Mouse (Mus musculus) cerebellum, adult 2 months (tissue): Measurements from ENCODE around the gene Rfx4. TPM values are rescaled to one million over a fixed set of nuclear protein-coding genes. Genes with fewer than 3 reads are reported as not detected.
A peak's percentile ranks its signal among the peaks of the same experiment; 100 is the strongest.

Source experiments
- DNase-seq, 2 experiments: peaks; one replicate each; pipeline ENCODE4 v3.0.0; 2021
- H3K27ac ChIP-seq: fragments of 200-500 bp; 2 replicates; pipeline ENCODE4 v1.5.1; 2012; ENCODE audit warnings: low read length, control low read depth, inconsistent platforms; ENCODE audit not compliant: insufficient read depth
- H3K27me3 ChIP-seq: fragments of 200-500 bp; 2 replicates; pipeline ENCODE4 v1.6.1; 2012; ENCODE audit warnings: inconsistent platforms, mild to moderate bottlenecking, low read length, moderate library complexity; ENCODE audit not compliant: control insufficient read depth, insufficient read depth
- H3K4me1 ChIP-seq: fragments of 200-500 bp; 2 replicates; pipeline ENCODE4 v1.6.1; 2011; ENCODE audit warnings: low read length; ENCODE audit not compliant: control insufficient read depth, insufficient read depth
- H3K4me3 ChIP-seq: fragments of 200-500 bp; replicated peaks from 2 replicates; pipeline ENCODE3; 2011; ENCODE audit warnings: mild to moderate bottlenecking, low read depth, low read length, control low read depth; ENCODE audit not compliant: insufficient read depth
- CTCF ChIP-seq: fragments of 200-500 bp; IDR thresholded peaks from 2 replicates; pipeline ENCODE4 v1.5.1; 2011; ENCODE audit warnings: low read depth, mild to moderate bottlenecking, control low read depth, low read length, moderate library complexity, borderline replicate concordance; ENCODE audit not compliant: insufficient read depth
- POLR2A ChIP-seq: fragments of 200-500 bp; IDR thresholded peaks from 2 replicates; pipeline ENCODE4 v1.6.1; 2011; ENCODE audit warnings: low read length, control low read depth, borderline replicate concordance; ENCODE audit not compliant: insufficient read depth
- WGBS: fragments of 180-500 bp; shearing (Covaris S2); methylation state at CpG from one replicate; pipeline ENCODE4 v1.1.7; 2018; 5-methylcytosine and 5-hydroxymethylcytosine counted together
- polyA plus RNA-seq: library from polyadenylated mRNA; depleted of rRNA; stranded (reverse); fragments of >200 nt; gene quantifications from 2 replicates; pipeline ENCODE4 v1.2.3, GENCODE M21; 2012

Gene Rfx4
- polyA plus RNA-seq, 1 experiment, result 16.9 TPM

GRCm38 (mm10) chr10:84785339-84785738 lies 29.5 kb downstream of the Rfx4 start:
- TF ChIP-seq CTCF (no peak), POLR2A (no peak)
- WGBS, result 51% methylated on average over 4 of the region's 4 CpGs

DNA sequence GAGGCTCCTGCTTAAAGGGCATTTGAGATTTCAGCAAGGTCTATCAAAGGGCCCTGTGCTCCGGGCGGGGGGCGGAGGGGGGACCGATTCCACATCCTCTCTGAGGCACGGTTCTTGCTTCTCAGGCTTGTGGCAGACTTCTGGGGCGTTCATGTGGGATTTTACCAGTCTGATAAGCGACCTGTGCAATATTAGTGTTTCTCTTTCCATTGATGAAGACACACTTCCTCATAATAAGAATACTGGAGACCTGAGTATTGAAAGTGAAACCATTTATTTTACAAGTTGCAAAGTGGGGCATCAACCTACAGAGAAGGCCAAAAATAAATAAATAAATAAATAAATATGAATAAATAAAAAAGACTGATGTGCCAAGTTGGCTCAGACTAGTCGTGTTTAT lies 34.5 kb downstream of the Rfx4 start:
- no peak for DNase-seq
- H3K27ac ChIP-seq, result no peak overlapping the region
- 79% methylated on average over 8 of the region's 8 CpGs for WGBS
- TF ChIP-seq CTCF, result no peak
- no peak for TF ChIP-seq POLR2A
- no peak overlapping the region for H3K4me3 ChIP-seq
- H3K27me3 ChIP-seq, result no peaks in the 10 kb centered on the region
- H3K4me1 ChIP-seq, result no peaks in the 10 kb centered on the region

More at GRCm38 (mm10) chr10:84785339-84785738, 29.5 kb downstream of the Rfx4 start:
- no peaks in the 10 kb centered on the region for H3K4me1 ChIP-seq
- H3K27ac ChIP-seq, result no peak overlapping the region
- no peaks in the 10 kb centered on the region for H3K27me3 ChIP-seq
- H3K4me3 ChIP-seq, result no peak overlapping the region
- no peak for DNase-seq

DNA sequence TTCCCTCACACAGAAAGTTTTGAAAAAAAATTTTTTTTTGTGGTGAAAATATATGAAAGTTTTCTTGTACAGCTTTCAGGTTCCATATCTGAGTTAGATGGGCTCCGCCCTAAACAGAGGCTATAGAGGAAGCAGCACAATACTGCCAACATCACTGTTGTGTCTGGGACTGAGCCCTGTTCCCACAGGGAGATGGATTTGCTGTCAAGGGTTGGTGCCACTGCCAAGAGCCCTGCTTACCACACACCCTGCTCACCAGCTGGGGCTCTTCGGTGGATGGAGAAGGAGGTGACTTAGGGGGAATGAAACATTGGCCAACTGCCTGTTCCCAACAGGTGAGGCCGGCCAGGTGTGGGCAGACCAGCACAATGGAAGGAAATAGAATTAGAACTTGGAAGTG lies 35.3 kb downstream of the Rfx4 start:
- DNase-seq, result no peak
- WGBS, result 20% methylated on average over 3 of the region's 3 CpGs
- no peaks in the 10 kb centered on the region for H3K4me1 ChIP-seq
- no peak overlapping the region for H3K4me3 ChIP-seq
- H3K27me3 ChIP-seq, result no peaks in the 10 kb centered on the region
- H3K27ac ChIP-seq, result no peak overlapping the region
- no peak for TF ChIP-seq POLR2A
- no peak for TF ChIP-seq CTCF

DNA sequence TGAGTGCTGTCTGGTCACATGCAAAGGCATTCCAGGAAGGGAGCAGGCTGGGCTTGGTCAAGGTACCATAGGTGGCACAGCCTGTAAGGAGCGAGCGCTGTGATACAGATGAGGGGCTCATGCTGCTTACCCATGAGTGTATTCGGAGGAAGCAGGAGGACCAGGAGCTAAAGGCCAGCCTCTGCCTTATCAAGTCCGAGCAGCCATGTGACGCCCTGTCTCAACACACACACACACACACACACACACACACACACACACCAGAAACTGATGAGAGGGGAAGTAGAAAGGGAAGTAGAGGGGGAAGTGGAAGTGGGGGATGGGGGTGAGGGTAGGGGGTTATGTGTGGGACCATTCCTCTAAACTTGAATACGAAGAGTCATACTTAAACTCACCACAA lies 45.7 kb downstream of the Rfx4 start:
- Histone ChIP-seq H3K4me1 (no peaks in the 10 kb centered on the region), H3K27me3 (no peaks in the 10 kb centered on the region), H3K27ac (no peak overlapping the region), H3K4me3 (no peak overlapping the region)
- DNase-seq, result no peak
- TF ChIP-seq CTCF, result no peak
- no peak for TF ChIP-seq POLR2A
- 91% methylated on average over 6 of the region's 6 CpGs for WGBS

DNA sequence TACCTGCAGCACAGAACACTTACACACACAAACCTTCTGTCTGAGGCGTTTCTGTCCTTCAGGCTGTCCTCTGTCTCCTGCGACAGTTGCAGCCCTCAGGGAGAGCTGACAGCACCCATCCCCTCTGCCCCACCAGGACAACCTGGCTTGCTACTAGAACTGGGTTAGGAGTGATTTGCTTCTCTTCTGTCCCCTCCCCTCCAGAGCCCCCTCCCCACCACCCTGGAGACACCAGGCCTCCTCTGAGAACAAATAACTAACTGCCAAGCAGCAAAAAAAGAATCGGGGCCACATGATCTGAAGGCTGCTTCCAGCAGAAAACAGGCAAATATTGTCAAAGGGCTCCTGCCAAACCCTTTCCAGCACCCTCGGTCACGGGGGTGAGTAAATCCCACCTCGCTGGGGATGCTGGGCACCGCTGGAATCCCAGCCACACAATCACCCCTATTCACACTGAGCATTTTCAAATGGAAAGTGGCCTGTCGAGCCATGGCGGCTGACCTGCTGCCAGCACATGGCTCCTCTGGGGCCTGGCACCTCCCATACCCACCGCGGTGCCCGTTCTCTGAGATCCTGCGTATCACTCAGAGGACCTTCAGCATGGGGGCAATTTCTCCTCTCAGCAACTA lies 47.5 kb downstream of the Rfx4 start:
- no peaks in the 10 kb centered on the region for H3K27me3 ChIP-seq
- no peak overlapping the region; the same call in 1 of the 2 replicates for H3K27ac ChIP-seq
- WGBS, result 28% methylated on average over 13 of the region's 13 CpGs
- no peaks in the 10 kb centered on the region for H3K4me1 ChIP-seq
- no peak overlapping the region for H3K4me3 ChIP-seq
- no peak for TF ChIP-seq POLR2A
- no peak for TF ChIP-seq CTCF
- DNase-seq, result peak; percentile 20 to 39

DNA sequence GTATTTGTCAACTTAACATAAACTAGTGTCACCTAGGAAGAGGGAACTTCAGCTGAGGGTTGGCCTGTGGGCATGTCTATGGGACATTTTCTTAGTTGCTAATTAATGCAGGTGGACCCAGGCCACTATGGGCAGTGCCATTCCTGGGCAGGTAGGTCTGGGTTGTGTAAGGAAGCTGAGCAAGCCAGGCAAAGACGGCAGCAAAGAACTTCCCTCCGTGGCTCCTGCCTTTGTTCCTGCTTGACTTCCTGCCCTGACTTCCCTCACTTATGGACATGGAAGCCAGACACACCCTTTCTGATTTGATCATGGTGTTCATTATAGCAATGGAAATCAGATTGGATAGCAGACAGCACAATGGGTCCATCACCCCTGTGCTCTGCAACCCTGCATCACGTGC lies 49.7 kb downstream of the Rfx4 start:
- TF ChIP-seq POLR2A (no peak), CTCF (no peak)
- no peaks in the 10 kb centered on the region for H3K4me1 ChIP-seq
- no peak overlapping the region for H3K4me3 ChIP-seq
- WGBS, result 90% methylated on average over 3 of the region's 3 CpGs
- no peak overlapping the region for H3K27ac ChIP-seq
- DNase-seq, result no peak
- no peaks in the 10 kb centered on the region for H3K27me3 ChIP-seq

DNA sequence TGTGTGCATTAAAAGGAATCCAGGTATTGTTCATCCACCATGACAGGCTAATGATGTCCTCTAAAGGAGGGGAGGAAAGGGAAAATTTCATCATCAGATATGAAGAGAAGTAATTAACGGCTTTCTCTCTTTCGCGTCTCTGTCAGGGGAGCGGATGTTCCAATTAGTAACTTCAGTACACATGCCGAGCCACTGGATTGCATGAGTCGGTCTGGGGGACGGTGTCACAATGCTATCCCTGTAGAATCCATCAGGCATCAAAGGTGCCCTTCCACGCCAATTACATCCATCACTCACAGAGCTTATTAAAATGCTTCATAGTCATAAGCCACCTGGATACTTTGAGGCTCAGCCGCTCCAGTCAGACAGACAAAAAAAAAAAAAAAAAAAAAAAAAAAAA lies 51.3 kb downstream of the Rfx4 start:
- TF ChIP-seq CTCF, result no peak
- no peak for TF ChIP-seq POLR2A
- Histone ChIP-seq H3K27ac (no peak overlapping the region), H3K4me3 (no peak overlapping the region), H3K27me3 (no peaks in the 10 kb centered on the region), H3K4me1 (peaks cover 3% of the 10 kb centered on the region; the same call in 1 of the 2 replicates)
- 68% methylated on average over 9 of the region's 9 CpGs for whole genome bisulfite sequencing
- DNase-seq, result no peak

- H3K4me3 ChIP-seq, result no peak overlapping the region
- no peaks in the 10 kb centered on the region for H3K27me3 ChIP-seq
- DNase-seq, result peak in 1 of 2 experiments; percentile 27
- peaks cover 3% of the 10 kb centered on the region; the same call in 1 of the 2 replicates for H3K4me1 ChIP-seq
- WGBS, result 52% methylated on average over 8 of the region's 8 CpGs
- TF ChIP-seq POLR2A (no peak), CTCF (no peak)
- H3K27ac ChIP-seq, result no peak overlapping the region
Observed at GRCm38 (mm10) chr10:84810030-84810849, 54.4 kb downstream of the Rfx4 start.
